Mouse (Mus musculus) ovary, postnatal 36 days (tissue): ENCODE measurements around the gene Espl1.
"Not testable (repeated sequence)": the region's sequence is repeated elsewhere in the genome, so short reads cannot be mapped to it uniquely, and the experiment has no call there.

ENCODE experiments used
- DNase-seq: peaks from one replicate; pipeline ENCODE4 v3.0.0; 2022; ENCODE audit warnings: low spot score, mixed read lengths

Espl1 gene

DNA sequence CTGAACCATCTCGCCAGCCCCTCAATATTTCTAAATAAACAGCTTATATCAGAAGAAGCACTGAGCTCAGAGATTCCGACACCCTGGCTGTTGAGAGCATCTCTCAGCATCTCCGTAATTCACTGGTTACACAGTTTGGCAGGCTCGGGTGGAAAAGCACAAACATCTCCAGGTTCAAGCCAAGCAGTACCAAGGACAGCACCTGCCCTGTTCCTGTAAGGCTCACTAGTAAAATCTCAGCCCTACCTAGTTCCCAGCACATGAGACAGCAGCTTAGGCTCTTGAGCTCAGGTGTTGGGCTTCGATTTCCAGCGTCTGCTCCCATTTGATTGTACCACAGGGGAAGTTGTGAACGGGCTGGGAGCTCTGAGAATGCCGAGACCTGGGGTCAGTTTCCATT lies 39.2 kb downstream of the Espl1 start:
- no peak for DNase-seq

DNA sequence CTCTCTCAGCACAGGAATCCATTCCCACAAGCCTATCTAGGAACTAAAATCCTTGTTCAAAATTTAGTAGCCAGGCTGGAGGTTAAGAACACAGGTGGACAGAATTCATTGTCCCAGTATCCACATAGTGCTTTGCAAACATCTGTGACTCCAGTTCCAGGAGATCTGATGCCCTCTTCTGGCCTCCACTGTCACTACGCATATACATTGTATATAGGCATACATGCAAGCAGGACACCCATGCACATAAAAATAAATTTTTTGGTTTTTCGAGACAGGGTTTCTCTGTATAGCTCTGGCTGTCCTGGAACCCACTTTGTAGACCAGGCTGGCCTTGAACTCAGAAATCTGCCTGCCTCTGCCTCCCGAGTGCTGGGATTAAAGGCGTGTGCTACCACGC lies 39.9 kb downstream of the Espl1 start:
- DNase-seq: not testable (repeated sequence)

DNA sequence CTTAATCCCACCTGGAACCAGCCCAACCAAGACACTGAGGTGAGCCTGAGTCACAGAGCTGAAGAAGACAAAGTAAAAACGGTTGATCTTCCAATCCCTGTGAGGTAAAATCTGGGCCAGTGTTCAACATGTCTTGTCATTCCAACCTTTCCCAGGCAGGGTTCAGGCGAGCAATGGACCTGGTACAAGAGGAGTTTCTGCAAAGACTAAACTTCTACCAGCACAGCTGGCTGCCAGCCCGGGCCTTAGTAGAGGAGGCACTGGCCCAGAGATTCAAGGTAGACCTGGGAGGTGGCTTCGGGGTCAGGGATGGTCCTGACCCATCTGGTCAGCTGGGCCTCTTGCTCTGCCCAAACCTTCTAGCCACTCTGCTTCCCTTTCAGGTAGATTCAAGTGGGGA lies 40.9 kb downstream of the Espl1 start:
- DNase-seq: no peak

DNA sequence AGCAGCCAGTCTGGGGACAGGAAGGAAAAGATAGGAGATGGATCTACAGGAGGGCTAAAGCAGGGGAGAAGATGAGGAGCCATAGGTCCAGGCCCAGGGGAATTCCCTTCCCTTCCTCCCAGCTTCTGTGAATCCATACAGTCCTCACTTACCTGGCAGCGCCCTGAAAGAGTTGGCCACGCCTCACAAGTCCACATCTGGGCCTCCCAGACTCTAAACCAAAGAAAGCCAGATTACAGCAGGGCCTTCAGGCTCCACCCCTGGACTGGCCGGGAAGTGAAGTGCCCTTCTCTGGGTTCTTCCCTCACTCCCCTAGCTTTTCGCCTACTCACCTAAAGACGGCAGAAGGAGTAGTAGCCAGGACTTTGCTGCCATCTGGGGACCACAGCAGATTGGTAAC lies 43.5 kb downstream of the Espl1 start:
- no peak for DNase-seq

DNA sequence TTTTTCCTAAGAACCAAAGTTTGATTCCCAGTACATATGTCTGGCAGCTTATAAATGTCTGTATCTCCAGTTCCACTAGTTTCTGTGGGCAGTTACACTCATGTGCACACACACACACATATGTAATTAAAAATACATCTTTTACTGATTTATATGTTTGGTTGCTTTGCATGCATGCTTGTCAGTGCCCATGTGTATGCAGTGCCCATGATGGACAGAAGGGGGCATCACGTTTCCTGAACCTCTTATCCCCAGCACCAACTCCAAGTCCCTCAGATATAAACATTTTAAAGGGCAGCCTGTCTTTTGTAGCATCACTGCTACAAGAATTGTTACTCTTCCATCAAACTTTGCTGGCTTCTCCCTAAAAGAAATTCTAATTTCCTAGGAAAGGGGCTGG lies 45.5 kb downstream of the Espl1 start:
- DNase-seq: peak; percentile 30

DNA sequence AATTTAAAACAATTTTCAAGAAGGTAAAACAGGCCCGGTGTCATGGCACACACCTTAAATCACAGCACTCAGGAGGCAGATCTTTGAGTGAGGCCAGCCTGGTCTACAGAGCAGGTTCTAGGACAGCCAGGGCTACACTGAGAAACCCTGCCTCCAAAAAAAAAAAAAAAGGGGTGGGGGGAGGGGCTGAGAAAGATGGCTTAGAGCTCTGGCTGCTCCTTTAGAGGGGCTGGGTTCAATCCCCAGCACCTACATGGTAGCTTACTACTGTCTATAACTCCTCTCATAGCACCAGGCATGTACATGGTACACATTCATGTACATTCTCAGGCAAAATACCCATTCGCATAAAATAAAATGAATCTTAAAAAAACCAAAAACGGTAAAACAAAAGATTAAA lies 48.4 kb downstream of the Espl1 start:
- DNase-seq: no peak

DNA sequence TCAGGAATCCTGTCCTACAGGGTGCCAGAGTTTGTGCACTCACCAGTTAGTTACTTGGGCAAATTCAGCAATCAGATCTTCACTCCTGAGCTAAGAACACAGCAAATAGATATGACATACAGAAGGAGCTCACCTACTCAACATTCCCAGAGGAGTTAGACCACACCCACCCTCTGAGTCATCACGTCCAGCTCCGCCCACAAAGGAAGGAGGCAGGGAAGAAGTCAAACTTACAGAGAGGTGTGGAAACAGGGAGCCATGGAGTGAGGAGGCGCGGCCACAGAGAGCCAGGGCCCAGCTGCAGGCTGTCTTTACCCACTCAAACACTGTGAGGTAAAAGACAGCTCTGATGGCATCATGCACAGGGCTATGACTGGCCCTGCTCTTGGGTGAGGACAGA lies 50.4 kb downstream of the Espl1 start:
- no peak for DNase-seq

DNA sequence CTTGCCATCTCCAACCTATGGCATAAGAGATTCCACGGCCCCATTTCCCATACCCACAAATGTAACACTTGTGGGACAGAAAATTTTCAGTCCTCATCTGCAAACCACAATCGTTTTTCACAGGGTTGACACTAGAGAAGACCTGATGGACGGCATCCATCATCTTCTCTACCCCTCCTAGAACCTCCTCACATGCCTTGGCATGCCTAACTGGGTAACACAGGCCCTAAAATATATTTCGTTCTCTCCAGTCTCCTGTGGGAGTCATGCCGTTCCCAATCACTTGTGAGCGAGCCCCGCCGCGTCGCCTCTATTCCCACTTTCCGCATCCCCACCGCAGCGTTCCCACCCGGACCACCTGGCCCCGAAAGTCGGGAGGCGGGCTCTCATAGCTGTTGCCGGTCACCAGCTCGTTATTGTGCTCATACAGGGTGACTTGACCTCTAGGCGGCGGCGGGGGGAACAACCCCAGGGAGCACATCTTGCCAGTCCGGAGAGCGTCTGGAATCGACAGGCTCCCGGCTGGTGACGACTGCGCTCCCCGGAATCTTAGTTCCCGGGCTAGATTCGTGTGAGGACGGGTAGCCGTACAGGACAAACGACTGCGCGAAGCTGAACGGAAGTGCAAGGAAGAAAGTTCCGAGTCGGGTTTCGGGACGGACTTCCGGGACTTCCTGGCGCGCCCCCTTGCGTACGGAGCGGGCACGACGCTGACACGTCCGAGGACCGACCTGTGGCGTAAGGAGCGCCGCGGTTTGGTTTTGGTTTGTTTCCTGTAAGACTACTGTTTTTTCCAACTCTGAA lies 54.3 kb downstream of the Espl1 start, which contains the start of gene Aaas:
TSS of gene Aaas (minus strand) at position 634 of the 804 bp plus-strand sequence.
- peak; percentile 95 for DNase-seq

DNA sequence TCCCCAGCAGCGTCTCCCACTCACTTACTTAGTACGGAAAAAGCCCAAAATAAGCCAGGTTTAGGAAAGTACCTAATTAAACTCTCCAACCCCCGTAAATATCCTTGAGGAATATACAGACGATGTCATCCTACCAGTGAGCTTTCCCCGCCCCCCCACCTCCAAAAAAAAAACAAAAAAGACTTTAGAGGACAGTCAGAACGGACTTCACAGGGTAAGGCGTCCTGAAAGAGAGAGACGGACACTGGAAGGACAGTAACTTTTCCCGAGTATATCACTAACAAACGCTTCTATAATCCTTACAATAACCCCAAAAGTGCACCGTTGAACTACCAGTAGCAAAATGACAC lies 54.9 kb downstream of the Espl1 start:
- no peak for DNase-seq

DNA sequence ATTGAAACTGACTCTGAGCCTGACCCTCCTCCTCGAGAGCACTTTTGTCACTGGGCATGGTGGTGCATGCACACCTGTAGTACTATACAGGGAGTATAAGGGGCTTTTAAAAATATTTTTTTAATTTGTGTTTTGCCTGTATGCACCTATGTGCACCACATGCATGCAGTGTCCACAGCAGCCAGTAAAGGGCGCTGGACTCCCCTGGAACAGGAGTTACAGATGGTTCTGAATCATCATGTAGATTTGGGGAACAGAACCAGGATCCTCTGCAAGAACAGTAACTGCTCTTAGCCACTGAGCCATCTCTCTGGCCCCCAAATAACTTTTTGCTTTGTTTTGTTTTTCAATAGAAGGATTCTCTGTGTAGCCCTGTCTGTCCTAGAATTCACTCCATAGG lies 56.1 kb downstream of the Espl1 start:
- no peak for DNase-seq

DNA sequence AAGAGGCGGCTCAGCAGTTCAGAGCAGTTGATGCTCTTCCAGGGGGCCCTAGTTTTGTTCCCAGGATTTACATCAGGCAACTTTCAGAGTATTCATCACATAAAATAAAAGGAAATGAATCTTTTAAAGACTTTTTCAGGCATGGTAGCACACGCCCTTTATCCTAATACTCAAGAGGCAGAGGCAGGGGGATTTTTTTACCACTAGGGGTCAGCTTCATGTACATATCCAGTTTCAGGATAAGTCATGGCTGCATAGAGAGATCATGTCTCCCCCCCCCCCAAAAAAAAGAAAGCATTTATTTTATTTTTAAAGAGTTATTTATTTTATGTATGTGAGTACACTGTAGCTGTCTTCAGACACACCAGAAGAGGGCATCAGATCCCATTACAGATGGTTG lies 57.9 kb downstream of the Espl1 start:
- DNase-seq: no peak

DNA sequence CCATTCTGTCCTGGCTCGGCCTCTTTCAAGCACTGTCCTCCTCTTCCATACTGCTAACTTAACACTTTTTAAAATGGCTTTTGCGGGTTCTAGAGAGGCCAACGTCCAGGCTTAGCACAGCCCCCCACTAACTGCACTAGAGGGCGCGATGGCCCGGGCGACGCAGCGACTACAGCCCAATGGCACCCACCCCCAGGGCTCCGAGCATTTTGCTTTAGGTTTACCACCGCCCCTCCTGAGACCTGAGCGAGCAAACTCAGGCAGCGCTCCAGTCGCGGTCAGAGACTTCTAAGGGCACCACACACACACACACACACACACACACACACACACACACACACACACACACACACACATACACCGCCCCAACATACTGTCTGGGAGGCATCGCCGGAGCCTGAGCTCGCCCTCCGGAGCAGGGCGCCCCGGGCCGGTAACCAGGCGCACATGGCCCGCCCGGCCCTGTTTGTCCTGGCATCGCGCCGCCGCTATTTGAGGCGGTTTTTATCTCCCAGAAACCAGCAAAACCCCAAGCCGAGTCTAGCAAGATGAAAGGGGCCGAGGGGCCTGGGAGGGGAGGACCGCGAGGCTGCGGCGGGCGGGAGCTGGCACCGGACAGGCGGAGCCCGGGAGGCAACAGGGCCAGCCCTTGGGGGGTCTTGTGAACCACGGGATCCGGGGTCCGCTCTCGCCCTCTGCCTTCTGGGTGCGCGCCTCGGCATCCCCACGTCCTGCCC lies 59.2 kb downstream of the Espl1 start:
- peak; percentile 64 for DNase-seq

DNA sequence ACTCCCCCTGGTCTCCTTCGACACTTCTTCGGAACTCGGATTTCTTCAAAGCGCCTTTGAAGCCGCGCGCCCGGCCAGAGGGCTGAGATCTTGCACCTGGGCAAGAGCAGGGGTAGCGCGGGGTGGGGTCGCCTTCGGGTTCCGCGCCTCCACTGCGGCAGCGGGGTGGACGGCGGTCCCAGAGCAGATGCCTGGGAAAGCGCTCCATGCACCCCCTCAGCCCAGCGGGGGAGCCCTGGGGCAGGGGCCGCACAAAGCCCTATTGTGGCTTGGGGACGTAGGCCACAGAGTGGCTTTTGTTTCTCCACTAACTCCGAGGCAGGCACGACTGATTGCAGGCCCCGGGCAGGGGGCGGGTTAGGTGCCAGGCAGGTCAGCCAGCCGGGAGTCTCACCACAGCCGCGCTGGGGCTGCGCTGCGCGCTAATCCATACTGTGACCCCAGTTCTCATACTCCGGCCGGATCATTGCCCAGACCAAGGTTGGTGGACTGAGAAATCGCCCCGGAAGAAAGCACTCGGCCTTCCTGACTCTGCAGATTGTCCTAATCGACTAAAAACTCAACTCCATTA lies 59.9 kb downstream of the Espl1 start:
- no peak for DNase-seq

DNA sequence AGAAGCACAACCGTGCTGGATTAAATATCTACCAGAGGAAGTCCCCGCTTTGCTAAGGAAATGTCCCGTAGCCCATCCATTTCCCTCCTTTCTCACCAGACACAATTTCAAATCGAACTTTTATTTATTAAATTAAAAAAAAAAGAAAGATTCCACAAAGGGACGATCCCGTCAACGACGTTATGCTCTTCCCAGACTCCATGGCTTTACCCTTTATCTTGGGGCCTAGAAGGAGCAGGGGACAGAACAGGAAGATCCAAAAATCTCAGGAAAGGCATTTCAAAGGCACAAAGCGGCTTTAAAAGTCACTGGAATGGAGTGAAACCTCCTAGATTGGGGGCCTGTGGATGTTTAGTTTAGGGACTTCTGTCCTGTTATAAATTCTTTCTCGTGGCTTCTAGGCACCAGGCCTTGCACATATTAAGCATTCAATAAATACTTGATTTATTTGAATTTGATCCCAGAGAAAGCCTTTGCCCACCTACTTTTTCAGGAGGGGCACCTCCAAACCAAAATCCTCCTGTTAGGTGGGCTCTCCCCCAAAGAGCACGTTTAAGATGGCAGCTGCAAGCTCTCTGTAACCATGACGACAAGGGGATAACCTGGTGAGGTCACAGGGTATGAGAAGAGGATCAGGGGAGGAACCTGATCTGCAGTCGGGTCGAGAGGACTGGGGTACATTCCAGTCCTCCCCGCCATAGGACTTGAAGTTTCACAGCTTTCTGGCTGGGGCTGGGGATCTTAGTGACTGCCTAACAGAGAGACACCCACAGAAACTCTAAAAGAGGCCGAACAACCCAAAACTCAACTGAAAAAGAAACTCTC lies 60.6 kb downstream of the Espl1 start:
- no peak for DNase-seq

DNA sequence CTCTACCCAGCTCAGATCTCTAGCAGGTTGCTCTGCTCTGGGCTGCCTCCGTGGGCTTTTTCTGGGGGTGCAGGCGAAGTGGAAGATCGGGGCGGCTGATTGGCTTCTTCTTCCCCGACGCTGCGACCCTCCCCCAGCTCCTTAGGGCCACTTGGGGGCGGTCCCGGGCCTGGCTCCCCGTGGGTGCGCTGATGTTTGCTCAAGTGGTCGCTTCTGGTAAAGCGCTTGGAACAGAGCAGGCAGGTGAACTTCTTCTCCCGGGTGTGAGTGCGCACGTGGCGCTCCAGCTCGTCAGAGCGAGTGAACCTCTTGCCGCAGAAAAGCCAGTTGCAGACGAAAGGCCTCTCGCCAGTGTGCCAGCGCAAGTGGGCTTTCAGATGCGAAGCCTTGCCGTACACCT lies 62.1 kb downstream of the Espl1 start:
- DNase-seq: no peak

DNA sequence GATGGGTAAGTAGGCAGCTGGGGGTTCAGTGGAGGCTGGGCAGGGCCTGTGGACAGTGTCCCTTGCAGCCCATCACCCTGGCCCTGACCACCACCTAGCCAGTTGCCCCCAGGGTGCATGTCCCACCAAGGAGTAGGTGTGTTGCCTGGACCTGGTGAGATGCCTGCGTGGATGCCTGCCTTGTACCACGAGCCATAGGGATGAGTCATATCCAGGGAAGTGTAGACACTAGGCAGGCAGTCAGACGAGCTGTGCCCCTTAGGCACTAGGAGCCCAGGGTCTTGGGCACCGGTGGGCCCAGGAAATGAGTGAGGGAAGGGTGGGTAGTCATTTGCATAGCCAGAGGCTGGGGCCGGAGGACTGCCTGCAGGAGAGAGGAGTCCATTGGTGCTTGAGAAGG lies 62.8 kb downstream of the Espl1 start:
- no peak for DNase-seq

DNA sequence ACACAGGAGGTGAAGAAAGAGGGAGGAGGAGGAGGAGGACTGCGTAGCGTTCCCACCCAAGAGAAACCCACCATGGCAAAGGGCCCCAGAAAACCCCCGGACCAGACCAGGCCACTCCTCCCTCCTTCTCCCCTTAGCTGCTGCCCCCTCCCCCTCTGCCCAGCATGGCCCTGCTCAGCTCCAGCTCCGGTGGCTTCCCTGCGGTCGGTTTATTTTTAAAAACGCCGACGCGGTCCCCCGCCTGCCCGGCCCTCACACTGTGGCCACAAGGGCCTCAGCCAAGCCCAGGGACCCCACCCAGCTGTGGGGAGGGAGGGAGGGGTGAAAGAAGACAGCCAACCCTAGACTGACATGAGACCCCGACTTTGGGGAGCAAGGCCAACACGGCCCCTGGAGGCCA lies 66.6 kb downstream of the Espl1 start:
- no peak for DNase-seq

DNA sequence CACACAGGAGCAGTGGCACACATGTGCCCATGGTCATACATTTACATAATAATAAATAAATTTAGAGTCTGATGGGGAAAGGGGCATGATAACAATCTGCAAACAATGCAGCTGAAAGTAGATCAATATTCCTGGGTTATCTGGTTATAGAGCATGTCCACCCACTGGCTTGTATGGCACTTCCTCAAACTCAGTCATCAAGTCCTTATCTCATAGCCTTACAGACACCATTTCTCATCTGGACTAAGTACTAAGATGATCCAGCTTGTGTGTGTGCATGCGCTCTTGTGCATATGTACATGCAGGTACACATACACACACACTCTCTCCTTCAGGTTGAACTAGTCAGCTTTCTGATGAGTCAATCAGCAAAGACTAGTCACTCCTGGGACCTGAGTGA lies 68.6 kb downstream of the Espl1 start:
- DNase-seq: no peak

DNA sequence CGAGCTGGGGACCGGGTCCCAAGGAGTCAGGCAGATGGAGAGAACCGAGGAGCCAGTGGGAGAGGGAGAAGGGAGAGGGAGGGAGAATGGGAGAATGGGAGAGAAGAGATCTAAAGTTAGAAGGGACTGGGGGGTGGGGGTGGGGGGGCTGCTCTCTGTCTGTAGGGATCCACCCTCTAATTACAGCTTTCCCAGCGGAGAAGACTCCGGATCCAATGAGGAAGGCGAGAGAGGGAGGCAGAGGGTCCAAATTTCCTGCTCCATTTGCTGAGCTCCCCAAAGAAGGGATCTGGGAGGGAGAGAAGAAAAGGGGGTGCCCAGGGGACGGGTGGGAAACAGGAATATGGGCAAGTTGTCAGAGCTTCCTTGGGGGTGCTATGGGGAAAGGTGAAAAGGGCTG lies 70.2 kb downstream of the Espl1 start:
- no peak for DNase-seq

DNA sequence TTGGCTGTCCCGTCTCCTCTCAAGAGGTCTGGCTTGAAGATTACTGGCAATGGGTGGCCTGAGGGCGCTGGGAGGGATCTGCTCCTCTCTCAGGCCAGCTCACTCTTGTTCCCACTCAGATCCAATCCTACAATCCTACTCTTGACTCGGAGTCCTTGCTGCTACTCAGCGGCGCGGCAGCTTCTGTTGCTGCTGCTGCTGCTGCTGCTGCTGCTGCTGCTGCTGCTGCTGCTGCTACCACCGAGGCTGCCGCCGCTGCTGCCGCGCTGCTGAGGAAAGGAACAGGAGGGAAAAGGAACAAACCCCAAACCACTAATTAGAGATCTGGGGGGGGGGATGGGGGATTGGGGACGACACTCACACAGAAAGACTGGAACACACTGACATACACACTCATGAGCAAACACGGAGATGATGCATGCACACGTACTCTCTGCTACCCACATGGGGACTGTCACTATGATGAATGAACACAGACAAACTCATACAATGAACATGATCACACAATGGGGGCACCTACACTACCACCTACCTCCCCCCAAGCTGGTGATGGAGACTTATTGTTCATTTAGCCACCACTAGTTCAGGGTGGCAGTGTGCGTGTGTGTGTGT lies 70.8 kb downstream of the Espl1 start, which contains the start of gene Sp7:
TSS of gene Sp7 (minus strand) at position 450 of the 612 bp plus-strand sequence.
- no peak for DNase-seq

DNA sequence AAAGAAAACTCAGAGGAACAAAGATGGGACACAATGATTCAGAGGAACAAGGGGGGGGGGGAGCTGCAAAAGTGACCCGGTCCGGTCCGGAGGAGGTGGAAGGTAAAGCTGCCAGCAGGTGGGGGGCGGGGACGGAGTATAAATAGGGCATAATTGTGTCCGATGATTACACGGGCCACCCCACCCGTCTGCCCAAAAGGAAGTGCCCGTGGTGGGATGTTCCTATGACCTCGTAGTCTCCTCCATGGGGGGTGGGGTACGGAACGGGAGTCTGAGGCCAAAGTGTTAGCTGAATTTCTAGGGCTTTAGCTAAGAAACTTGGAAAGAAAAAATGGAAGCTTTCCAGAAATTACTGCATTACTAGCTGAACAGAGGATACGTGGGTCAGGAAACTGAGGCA lies 73.9 kb downstream of the Espl1 start:
- no peak for DNase-seq

DNA sequence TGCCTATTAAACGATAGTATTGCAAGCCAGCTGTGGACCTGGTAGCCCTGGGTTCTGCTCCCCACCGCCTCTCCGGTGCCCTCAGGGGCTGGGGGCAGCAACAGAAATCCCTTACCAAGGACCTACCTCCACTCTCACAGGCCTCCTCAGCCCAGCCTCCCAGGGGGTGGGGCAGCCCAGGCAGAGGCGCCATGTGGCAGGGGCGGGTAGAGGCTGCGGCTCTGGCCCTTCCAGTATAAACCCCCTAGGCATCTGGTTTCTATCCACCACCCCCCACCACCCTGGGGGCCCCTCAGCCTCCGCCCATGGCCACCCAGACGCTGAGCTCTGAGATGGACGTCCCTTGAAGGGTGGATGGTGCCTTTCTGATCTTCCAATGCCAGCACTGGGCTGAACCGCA lies 74.7 kb downstream of the Espl1 start:
- no peak for DNase-seq
